Mouse (Mus musculus): Measurements from ENCODE around the gene Phc2.

DNA sequence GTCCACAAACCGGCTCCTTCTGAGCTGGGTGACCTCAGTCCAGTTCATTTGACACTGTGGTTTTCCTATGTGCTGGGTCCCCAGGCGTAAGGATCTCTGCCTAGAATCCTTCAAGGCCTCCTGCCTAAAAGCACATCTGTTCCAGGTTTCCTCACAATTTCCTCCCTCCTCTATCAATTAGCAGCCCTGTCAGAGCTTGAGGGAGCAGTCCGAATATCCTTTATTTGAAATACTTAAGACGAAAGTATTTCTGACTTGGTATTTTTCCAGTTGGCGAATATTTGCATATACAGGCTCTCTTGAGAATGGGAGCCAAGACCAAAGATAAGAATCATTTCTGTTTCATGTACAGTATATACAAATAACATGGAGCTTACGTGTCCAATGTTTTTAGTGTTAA lies 8.6 kb upstream of the Phc2 start:
- TF ChIP-seq EP300 (IDR thresholded peaks at IDR 0.05; ENCODE audit: insufficient read depth, low read depth, low read length) (no peak), POLR2A (IDR thresholded peaks at IDR 0.05; ENCODE audit: insufficient read depth, low read depth, low read length) (no peak), CTCF (IDR thresholded peaks at IDR 0.05) (no peak)
